Mouse (Mus musculus) retina, postnatal 7 days (tissue): Measurements from ENCODE around the gene Cebpg.
A peak's percentile ranks its signal among the peaks of the same experiment; 100 is the strongest.

ENCODE experiments used
- DNase-seq: peaks from one replicate; pipeline ENCODE4 v3.0.0-alpha.2; 2012; ENCODE audit warnings: low read depth, low spot score

Gene Cebpg

GRCm38 (mm10) chr7:35056436-35056864 is at the start of gene Cebpg:
TSS of gene Cebpg (minus strand) at chr7:35056573.
- DNase-seq, result peak; percentile 88

DNA sequence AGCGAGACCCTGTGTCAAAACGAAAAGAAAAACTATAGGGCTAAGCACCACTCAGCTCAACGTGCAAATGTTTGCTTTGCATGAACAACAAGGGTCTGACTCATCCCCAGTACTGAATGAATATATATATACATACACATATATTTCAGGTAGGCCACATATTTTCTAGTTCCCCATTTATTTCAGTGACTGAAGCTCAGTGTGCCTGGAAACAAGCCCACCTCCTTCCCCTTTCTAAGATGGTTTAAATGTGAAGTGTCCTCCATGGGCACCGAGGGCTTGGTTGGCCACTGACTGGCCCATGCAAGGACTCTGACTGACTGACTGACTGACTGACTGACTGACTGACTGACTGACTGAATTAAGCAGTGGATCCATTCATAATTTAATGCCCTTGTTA is 43.2 kb upstream of the Cebpg start:
- DNase-seq, result no peak

DNA sequence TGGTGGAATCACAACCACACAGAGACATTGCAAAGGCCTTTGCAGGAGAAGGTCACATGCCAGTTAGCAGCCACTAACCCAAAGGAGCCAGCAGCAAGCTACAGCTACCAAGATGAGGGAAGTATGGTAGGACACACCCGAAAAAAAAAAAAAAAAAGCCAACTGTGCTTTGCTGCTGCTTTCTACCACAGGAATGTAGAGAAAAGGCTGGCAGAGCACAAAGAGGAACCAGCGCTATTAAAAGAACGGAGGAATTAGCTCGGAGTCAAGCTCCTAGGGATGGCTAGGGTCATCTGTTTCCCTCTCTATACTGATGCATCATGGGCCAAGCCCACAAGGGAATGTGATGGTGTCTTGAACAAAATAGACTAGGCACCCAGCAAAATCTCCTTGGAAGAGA is 42.4 kb upstream of the Cebpg start:
- no peak for DNase-seq

- no peak for DNase-seq
Observed at GRCm38 (mm10) chr7:35094975-35095678, 38.8 kb upstream of the Cebpg start.

DNA sequence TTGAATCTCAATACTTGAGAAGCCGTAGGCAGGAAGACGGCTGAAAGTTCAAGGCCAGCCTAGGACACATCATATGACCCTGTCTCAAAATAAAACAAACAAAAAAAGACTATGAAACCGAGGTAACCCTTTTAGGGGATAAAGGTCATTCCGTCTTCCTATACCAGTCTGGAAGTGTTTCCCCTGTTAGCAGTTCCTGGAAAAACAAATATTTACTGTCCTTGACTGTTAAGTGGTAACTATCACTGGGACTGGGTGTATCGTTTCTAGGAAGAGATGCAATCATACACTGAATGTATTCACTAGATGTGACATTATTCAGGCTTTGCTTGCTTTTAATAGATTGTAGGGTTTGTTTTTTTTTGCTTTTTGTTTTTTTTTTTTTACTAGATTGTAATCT is 34.2 kb upstream of the Cebpg start:
- no peak for DNase-seq

DNA sequence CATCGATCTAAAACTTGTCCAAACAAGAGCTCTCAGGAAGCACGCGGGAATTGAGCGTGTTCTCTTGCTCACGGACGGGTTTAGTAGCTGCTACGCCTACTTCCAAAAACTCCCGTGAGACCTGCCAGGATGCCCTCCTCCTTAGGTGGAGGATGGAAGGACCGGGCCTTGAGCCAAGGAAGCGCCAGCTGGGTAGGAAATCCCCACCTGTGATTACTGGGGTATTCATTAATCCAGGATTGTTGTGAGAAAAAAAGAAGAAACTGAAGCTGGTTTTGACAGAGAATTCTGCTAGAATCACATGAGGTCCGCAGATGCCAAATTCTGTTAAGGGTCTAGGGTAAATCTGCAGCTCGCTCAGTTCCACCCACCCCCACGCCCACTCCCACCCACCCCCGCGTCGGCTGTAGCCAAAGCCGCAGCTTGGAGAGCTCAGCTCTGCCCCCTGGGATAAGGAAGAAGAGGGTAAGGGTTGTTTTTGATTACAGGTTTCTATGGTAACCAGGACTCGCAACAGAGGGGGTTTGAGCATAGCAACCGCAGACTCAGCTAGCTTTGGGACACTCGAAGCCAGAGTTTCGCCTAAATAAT is 30.0 kb upstream of the Cebpg start:
- DNase-seq, result peak; percentile 29

- DNase-seq, result no peak
Observed at GRCm38 (mm10) chr7:35084565-35085360, 28.4 kb upstream of the Cebpg start.

- DNase-seq, result no peak
Observed at GRCm38 (mm10) chr7:35081406-35082104, 25.2 kb upstream of the Cebpg start.

GRCm38 (mm10) chr7:35080843-35081338 is 24.5 kb upstream of the Cebpg start:
- DNase-seq, result no peak

- no peak for DNase-seq
Observed at GRCm38 (mm10) chr7:35076645-35077044, 20.3 kb upstream of the Cebpg start.

GRCm38 (mm10) chr7:35066640-35067212 is 10.4 kb upstream of the Cebpg start:
- DNase-seq, result no peak

DNA sequence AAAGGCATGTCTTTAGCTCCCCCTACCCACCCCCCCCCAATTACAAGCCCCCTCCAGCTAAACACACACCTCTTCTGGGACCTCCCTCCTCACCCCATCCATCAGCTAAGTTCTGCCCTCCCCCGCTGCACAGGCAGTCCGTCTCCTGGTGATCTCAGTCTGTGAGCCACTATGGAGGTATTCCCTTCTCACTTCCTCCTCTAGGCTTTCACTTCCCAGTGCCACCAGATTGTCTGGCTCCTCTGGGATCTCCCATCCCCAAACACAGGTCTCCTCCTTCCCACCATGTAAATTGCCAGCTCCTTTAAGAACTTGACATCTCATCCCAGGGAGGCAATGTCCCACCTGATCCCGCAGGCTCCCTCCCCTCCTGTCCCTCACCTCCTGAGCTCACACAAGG is 9.6 kb upstream of the Cebpg start:
- DNase-seq, result no peak

GRCm38 (mm10) chr7:35064286-35065258 is 8.2 kb upstream of the Cebpg start:
- DNase-seq, result no peak

GRCm38 (mm10) chr7:35059467-35059866 is 3.1 kb upstream of the Cebpg start:
- no peak for DNase-seq

DNA sequence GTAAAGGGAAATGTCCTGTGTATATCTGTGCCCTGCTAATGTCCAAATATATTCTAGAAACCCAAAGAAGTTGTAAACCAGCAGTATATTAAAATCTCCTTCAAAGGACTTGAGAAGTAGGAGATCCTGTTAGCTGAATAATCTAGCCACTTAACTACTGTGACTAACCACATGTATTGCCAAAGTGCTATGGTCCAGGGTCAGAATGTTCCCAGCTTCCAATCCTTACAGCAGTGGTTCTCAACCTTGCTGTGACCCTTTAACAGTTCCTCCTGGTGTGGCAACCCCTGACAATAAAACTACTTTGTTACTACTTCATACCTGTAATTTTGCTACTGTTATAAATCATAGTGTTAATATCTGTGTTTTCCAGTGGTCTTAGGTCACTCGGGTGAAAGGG is 2.0 kb upstream of the Cebpg start:
- DNase-seq, result no peak

DNA sequence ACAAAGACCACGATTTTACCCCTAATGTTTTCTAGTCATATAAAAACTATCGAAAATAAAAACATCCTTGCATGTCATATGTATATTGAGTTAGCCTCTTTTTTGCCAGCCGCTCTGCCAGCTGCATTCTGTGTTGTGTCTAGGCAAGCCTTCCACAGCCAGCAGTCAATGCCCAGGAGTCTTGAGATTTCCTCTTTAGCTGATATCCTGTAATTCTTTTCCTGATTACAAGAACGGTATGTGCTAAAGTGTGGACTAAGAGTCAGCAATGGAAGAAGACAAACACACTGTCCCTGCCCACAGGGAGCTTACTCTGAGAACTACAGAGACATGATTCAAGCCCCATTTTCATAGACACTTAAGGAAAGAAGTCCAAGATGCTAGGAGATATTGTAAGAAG is 1.2 kb upstream of the Cebpg start:
- DNase-seq, result no peak

DNA sequence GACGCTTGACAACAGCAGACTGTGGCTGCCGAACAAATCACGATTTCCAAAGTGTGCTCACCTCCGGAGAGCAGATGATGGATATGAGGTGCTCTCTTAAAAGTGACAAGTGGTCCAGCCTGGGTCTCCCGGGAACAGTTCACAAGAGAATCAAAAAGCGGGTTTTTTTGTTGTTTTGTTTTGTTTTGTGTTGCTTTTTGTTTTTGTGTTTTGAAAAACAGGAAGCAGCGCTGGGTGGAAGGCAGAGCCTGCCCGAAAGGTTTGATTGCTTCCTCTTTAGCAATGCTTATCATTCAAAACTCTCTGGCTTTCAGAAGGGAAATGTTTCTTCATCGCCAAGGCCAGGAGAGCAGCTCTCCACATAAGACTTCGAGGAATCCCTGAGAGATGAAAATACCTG is 626 bp upstream of the Cebpg start:
- DNase-seq, result no peak

GRCm38 (mm10) chr7:35055619-35056435 is 546 bp downstream of the Cebpg start:
- DNase-seq, result peak; percentile 21

GRCm38 (mm10) chr7:35054977-35055618 is 1.3 kb downstream of the Cebpg start:
- no peak for DNase-seq
